Mouse (Mus musculus) spleen, postnatal 4 days (tissue): ENCODE measurements around the gene Npr1.

Experiments used
- DNase-seq, 2 experiments: peaks; one replicate each; pipeline ENCODE4 v3.0.0; 2022; ENCODE audit warnings: low spot score in 2 of 2

Npr1 gene

GRCm38 (mm10) chr3:90475831-90476611, 10.4 kb upstream of the Npr1 start, which contains the start of gene Ilf2:
Gene Ilf2 (plus strand): TSS chr3:90476126.
- DNase-seq: peak; percentile 93 to 95

GRCm38 (mm10) chr3:90475151-90475830, 9.6 kb upstream of the Npr1 start:
- DNase-seq: no peak

GRCm38 (mm10) chr3:90472213-90472612, 6.5 kb upstream of the Npr1 start:
- DNase-seq: peak; percentile 70 to 79

DNA sequence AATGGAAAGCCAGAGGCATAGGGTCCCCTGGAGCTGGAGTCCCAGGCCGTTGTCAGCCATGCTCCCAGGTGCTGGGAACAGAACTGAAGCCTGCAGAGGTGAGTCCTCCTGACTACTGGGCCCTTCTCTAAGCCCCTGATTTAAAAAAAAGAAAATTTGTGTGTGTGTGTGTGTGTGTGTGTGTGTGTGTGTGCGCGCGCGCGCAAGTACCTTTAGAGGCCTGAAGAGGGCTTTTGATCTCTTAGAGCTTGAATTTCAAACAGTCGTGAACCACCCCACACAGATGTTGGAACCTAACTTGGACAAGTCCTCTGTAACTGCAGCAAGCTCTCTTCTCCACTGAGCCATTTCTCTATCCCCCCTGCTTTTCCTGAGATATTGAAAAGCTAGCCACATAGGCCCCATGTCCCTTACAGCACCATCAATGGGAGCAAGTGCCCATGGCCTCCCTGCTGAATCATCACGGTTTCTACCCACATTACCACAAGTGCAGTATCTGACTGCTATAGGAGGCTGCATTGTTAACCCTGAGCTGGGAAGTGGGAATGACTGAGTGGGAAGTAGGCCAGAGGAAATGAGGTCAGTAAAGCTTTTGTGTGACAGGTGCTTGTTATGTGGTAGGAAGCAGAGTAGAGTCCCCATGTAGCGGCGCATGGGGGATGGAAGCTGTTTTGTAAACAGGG, 2.1 kb upstream of the Npr1 start:
- no peak for DNase-seq

DNA sequence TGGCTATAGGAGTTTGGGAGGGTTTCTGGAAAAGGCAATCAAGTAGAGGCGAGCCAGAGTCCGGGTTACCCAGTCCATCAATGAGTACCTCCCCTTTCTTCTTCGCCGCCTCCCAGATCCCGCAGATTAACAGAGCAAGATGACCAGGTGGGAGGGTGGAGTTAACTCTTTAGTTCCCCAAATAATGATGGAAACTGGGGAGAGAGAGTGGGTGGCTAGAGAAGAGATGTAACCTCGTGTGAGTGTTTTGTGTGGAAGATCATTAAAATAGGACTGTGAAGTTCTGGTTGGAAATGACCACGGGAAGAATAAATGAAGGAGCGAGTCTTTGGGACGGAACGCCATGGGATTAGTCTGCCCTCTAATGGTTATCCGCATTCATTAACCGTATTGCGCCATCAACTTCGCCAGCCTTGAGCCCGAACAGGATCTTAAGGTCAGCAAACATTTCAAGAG, 673 bp upstream of the Npr1 start:
- DNase-seq: no peak

DNA sequence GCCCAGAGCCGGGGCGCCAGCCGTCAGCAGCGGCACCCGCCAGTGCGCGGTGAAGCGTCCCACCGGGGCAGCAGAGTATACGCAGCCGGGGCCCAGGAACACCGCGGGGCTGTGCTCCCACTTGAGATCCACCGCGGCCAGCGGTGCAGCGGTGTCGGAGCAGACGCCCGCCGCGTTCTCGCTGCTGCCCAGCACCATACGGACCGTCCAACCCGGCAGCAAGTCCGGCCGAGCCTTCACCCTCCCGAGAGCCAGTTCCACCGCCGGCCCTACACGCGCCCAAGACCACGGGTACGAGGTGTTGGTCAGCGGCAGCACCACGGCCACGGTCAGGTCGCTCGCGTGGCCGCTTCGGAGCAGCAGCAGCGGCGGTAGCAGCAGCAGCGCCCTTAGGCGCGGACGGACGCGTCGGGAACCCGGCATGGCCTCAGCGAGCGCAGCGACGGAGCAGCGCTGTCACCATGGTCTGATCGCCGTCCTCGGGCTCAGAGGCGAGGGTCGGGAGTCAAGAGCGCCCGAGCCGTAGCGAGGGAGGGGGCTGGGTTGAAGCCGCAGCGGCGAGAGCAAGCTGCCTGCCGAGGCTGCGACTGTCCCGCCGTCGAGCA, 483 bp downstream of the Npr1 start:
- no peak for DNase-seq

- peak in 1 of 2 experiments; percentile 71 for DNase-seq
Observed at GRCm38 (mm10) chr3:90464552-90465080, 1.1 kb downstream of the Npr1 start.

DNA sequence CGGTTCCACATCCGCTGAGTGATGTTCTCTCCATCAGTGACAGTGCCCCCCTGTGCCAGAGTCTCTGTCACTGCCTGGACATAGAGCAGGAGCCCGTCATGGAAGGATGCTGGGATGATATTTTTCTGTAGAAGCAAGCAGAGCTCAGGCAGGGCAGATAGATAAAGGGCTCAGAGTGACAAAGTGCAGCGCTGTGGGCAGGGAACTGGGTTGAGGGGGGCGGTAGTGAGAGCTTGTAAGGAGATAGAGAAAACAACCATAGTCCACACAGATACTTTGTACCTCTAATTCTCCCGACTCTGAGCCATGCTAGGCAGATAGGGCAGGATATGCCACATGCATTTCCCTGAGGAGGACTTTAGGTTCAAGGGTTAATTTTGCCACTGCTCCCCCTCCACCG, 3.1 kb downstream of the Npr1 start:
- DNase-seq: no peak

DNA sequence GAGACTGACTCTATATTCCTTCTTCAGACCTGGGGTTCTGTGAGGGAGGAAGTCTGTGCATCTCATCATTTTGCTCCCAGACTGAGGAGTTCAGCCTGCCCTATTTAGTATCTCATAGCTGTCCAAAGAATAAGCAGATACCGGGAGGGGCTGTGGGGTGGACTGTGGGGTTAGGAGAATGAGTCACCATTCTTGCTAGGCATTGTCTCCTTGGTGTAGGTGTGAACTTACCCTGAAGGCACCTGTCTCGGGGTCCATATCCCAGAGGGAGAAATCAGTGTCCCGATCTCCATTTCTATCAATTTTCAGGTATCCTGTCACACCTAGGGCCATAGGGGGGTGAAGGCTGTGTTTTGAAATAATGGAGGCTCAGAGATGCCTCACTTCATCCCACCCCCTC, 3.7 kb downstream of the Npr1 start:
- DNase-seq: no peak

GRCm38 (mm10) chr3:90460315-90460714, 5.4 kb downstream of the Npr1 start:
- DNase-seq: no peak

GRCm38 (mm10) chr3:90459727-90460126, 5.9 kb downstream of the Npr1 start:
- no peak for DNase-seq

- DNase-seq: no peak
Observed at GRCm38 (mm10) chr3:90454931-90455330, 10.7 kb downstream of the Npr1 start.

DNA sequence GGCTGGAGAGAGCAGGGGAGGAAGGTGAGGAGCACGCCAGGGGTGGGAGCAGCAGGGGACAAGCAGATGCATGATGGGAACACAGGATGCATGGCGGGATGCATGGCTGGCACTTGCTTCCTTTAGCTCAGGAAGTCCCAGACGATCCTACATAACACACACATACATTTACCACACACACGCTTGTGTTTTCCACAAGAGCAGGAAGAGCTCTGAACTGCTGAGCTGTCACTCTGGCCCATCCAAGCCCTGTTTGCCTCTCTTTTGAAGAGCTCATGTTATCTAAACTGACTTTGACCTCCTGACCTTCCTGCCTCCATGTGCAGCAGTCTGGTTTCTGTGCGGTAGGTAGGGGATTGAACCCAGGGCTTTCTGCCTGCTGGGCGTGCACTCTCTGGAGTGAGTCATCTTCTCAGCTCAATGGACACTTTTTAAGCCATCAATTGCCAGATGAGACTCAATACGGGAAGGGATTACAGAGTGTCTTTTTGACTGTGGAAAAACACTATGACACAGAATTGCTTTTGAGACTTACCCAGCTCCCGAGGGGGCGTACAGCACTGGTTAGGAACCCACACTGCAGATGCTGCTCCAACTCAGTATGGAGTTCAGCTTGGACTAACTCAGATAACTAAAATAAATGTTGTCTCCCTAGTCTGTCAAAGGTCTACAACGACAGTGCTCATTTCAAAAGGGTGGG, 14.1 kb downstream of the Npr1 start:
- DNase-seq: no peak

DNA sequence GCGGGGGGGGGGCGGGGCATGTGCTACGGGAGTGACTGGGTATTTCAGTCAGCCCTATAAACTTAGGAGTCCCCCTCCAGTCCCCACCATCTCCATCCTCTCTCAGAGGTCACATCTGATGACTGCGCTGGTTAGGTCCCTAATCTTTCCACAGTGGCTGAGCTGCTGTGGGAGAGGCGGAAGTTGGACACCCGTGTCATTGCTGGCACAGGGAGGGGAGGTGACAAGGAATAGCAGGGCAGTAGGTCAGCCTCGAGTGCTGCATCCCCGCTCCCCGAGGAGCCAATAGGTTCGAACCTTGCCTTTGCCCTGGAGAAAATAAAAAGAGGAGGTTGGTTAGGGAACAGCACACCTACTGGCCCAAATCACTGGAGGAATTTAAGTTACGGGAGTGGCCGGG, 14.8 kb downstream of the Npr1 start:
- no peak for DNase-seq

DNA sequence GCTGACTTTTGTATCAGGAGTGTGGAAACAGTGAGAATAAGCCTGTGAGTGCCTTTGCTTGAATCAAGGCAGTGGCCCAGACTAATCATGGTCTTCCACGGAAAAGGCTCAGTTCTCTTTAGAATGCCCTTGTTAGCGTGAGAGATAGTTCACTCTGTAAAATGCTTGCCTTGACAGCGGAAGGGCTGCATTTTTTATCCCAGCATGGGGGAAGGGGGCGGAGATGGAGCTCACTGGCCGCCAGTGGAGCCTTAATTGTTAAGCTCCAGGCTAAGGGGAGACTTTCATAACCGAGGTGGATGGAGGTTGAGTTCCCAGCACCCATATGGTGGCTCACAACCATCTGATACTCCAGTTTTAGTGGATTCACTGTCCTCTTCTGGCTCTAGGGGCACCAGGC, 17.0 kb downstream of the Npr1 start:
- no peak for DNase-seq

GRCm38 (mm10) chr3:90447123-90447494, 18.6 kb downstream of the Npr1 start:
- DNase-seq: no peak

DNA sequence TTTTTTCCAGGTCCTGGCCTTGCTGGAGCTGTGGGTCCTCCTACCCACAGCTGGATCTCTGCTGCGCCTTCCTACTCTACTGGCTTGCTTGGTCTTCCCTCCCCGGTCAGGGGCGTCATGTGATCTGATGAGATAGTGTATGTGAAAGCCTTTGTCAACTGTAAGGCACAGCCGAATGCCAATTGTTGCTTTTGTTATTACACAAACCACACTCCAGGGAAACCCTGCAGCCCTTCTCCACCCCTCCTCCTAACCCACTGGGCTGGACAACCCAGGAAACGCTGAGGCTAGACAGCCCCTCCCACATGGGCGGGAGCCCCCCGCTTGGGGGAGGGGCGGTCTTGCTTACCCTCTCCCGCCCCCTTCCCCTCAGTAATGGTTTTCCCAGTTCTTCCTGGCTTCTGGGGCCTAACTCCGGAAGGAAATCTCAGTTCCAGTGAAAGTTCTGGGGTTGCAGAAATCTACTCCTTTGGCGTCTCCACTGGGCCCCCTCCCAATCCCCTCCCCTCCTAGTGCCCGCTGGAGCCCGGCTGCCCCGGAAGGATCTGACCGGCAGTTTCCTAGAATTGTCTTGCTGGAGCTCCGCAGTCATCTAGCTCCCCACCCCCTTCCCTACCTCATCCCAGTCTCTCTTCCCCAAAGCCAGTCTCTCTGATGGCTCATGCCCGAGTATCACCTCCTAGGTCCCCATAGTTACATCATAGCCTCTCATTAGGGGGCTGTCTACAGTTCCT, 19.1 kb downstream of the Npr1 start:
- peak in 1 of 2 experiments; percentile 47 for DNase-seq

- no peak for DNase-seq
Observed at GRCm38 (mm10) chr3:90445417-90446200, 20.1 kb downstream of the Npr1 start.

DNA sequence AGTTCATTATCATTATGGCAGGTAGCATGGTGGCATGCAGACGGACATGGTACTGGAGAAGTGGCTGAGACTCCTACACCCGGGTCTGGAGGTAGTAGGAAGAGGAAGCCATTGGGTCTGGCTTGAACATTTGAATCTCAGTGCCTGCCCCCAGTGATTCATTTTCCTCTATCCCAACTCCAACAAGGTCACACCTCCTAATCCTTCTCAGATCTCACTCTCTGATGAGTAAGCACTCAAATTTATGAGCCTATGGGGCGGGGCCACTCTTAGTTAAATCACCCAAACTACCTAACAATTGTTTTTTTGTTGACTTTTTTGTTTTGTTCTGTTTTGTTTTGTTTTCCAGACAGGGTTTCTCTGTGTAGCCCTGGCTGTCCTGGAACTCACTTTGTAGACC, 21.7 kb downstream of the Npr1 start:
- no peak for DNase-seq

DNA sequence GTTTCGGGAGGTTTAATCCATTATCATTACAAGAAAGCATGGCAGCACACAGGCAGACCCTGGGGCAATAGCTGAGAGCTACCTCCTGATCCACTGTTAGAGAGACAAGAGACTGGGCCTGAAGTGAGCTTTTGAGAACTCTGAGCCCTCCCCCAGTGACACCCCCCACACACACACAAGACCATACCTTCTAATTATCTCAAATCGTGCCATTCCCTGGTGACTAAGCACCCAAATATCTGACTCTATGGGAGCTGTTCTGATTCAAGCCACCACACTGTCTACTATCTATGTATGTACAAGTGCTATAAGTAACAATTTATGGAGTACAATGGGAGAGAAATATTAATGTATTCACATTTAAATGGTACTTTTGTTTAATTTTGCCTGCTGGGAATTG, 24.9 kb downstream of the Npr1 start:
- DNase-seq: no peak
